In genomic region chr2:153522270-153522669, GRCm38 (mm10) we compare ENCODE assay signal across 13 mouse cellular contexts. TPM values are rescaled to one million over a fixed set of nuclear protein-coding genes. Genes with fewer than 3 reads are reported as not detected.
A peak's percentile ranks its signal among the peaks of the same experiment; 100 is the strongest.
DNase-seq lines count a peak whose midpoint lies in the region; ATAC-seq and TF ChIP-seq lines count a peak whose summit lies in the region.
"Had no signal": no experiment of that assay in that cellular context is flagged by ENCODE, and none has a peak within 500 bp of the region (broad histone marks: within the 10 kb centered on the region; RNA-seq: fewer than 3 reads in every experiment).

No protein-coding gene starts in this region.

- 31% methylated on average over 4 of the region's 4 CpGs for WGBS in hindbrain, embryonic 11.5 days
- WGBS in hindbrain, postnatal 0 days = 28% methylated on average over 4 of the region's 4 CpGs
- WGBS in embryonic facial prominence, embryonic 10.5 days = 18% methylated on average over 4 of the region's 4 CpGs
- 20% methylated on average over 4 of the region's 4 CpGs for WGBS in limb, embryonic 12.5 days

- peak; percentile 44 for DNase-seq in hindbrain, embryonic 11.5 days (ENCODE audit: low spot score)
- DNase-seq in hindbrain, postnatal 0 days (ENCODE audit: low spot score) = no peak
- peak; percentile 48 for DNase-seq in MN1 (ENCODE audit: low spot score)
- DNase-seq in embryonic facial prominence, embryonic 10.5 days (ENCODE audit: low spot score) = peak; percentile 53
- no peak for DNase-seq in right cerebral cortex, postnatal 4 days
- DNase-seq in kidney, adult 11 months = no peak
- DNase-seq in cerebellum, postnatal 4 days (ENCODE audit: low spot score in 2 of 2) = no peak
- DNase-seq: kidney, postnatal 25 days had no signal

- H3K9ac ChIP-seq in hindbrain, embryonic 11.5 days (ENCODE audit: low read depth, low read length) = no peak overlapping the region
- H3K9ac ChIP-seq in hindbrain, postnatal 0 days (replicated peaks; ENCODE audit: low read length) = no peak overlapping the region
- H3K9ac ChIP-seq in limb, embryonic 12.5 days (replicated peaks) = peak overlapping the region; percentile 23; the same call in 1 of the 2 replicates

- no peaks in the 10 kb centered on the region for H3K36me3 ChIP-seq in hindbrain, embryonic 11.5 days (ENCODE audit: control insufficient read depth, insufficient read depth, low read length)
- no peaks in the 10 kb centered on the region for H3K36me3 ChIP-seq in hindbrain, postnatal 0 days (ENCODE audit: insufficient read depth, low read length)
- H3K36me3 ChIP-seq in embryonic facial prominence, embryonic 10.5 days (replicated peaks) = no peaks in the 10 kb centered on the region
- no peaks in the 10 kb centered on the region for H3K36me3 ChIP-seq in limb, embryonic 12.5 days

- H3K27ac ChIP-seq in hindbrain, embryonic 11.5 days (ENCODE audit: low read depth, low read length) = peak overlapping the region; percentile 54; the same call in 1 of the 2 replicates
- no peak overlapping the region for H3K27ac ChIP-seq in hindbrain, postnatal 0 days
- H3K27ac ChIP-seq in embryonic facial prominence, embryonic 10.5 days (replicated peaks) = peak overlapping the region; percentile 60
- H3K27ac ChIP-seq in limb, embryonic 12.5 days = no peak overlapping the region

- H3K4me2 ChIP-seq in hindbrain, embryonic 11.5 days (replicated peaks; ENCODE audit: low read depth, low read length) = no peak overlapping the region
- H3K4me2 ChIP-seq in hindbrain, postnatal 0 days (ENCODE audit: low read depth, low read length) = no peak overlapping the region
- no peak overlapping the region for H3K4me2 ChIP-seq in limb, embryonic 12.5 days

- no peak overlapping the region for H3K4me3 ChIP-seq in hindbrain, embryonic 11.5 days (ENCODE audit: low read depth, low read length)
- H3K4me3 ChIP-seq in hindbrain, postnatal 0 days (ENCODE audit: low read length) = no peak overlapping the region
- H3K4me3 ChIP-seq in embryonic facial prominence, embryonic 10.5 days = no peak overlapping the region
- no peak overlapping the region for H3K4me3 ChIP-seq in limb, embryonic 12.5 days (replicated peaks)

- peak; percentile 65 for ATAC-seq in hindbrain, embryonic 11.5 days (ENCODE audit: low FRiP score)
- no peak for ATAC-seq in hindbrain, postnatal 0 days
- no peak for ATAC-seq in limb, embryonic 12.5 days (ENCODE audit: insufficient number of reproducible peaks, insufficient read depth, low FRiP score, low TSS enrichment, low read depth)

- no peak for TF ChIP-seq CTCF in hindbrain, postnatal 0 days (IDR thresholded peaks at IDR 0.05; ENCODE audit: low read depth)

- H3K4me1 ChIP-seq in hindbrain, embryonic 11.5 days (replicated peaks; ENCODE audit: control insufficient read depth, insufficient read depth, low read length) = peaks cover 19% of the 10 kb centered on the region
- H3K4me1 ChIP-seq in hindbrain, postnatal 0 days (ENCODE audit: insufficient read depth, low read length) = peaks cover 12% of the 10 kb centered on the region; the same call in 1 of the 2 replicates
- H3K4me1 ChIP-seq in embryonic facial prominence, embryonic 10.5 days = peaks cover 61% of the 10 kb centered on the region
- H3K4me1 ChIP-seq in limb, embryonic 12.5 days (replicated peaks) = peaks cover 17% of the 10 kb centered on the region

- H3K9me3 ChIP-seq in hindbrain, embryonic 11.5 days (ENCODE audit: control insufficient read depth, low read length) = no peaks in the 10 kb centered on the region
- H3K9me3 ChIP-seq in hindbrain, postnatal 0 days (ENCODE audit: low read length) = no peaks in the 10 kb centered on the region
- H3K9me3 ChIP-seq in embryonic facial prominence, embryonic 10.5 days = no peaks in the 10 kb centered on the region
- H3K9me3 ChIP-seq in limb, embryonic 12.5 days = no peaks in the 10 kb centered on the region

- H3K27me3 ChIP-seq in hindbrain, embryonic 11.5 days (ENCODE audit: control insufficient read depth, insufficient read depth, low read length) = peaks cover 5% of the 10 kb centered on the region; the same call in 1 of the 2 replicates
- no peaks in the 10 kb centered on the region for H3K27me3 ChIP-seq in hindbrain, postnatal 0 days (ENCODE audit: insufficient read depth, low read length)
- peaks cover 66% of the 10 kb centered on the region for H3K27me3 ChIP-seq in embryonic facial prominence, embryonic 10.5 days (replicated peaks; ENCODE audit: low read depth, poor library complexity, severe bottlenecking)
- peaks cover 42% of the 10 kb centered on the region for H3K27me3 ChIP-seq in limb, embryonic 12.5 days

RNA-seq across cellular contexts. Expression of gene Nol4l, which starts 7.5 kb away (rescaled TPM):
- polyA plus RNA-seq in hindbrain, embryonic 11.5 days (2014; fragmentation: Nextera tagmentation; extraction: Ambion mirVana) = 26.0 and 26.7 TPM in 2 replicates
- total RNA-seq in hindbrain, postnatal 0 days (2014; rRNA removed) = 68.3 and 80.8 TPM in 2 replicates
- 23.7 and 24.2 TPM in 2 replicates for polyA plus RNA-seq in hindbrain, postnatal 0 days (2015; fragmentation: Nextera tagmentation; extraction: Ambion mirVana)
- polyA plus RNA-seq in embryonic facial prominence, embryonic 10.5 days (2016; fragmentation: Nextera tagmentation; extraction: Ambion mirVana) = 23.5 and 23.7 TPM in 2 replicates
- 12.5 and 12.6 TPM in 2 replicates for polyA plus RNA-seq in limb, embryonic 12.5 days (2016; fragmentation: Nextera tagmentation; extraction: Ambion mirVana)

RNA-seq across cellular contexts. Expression of gene 4930404H24Rik, which starts 29.7 kb away (rescaled TPM):
- not detected in 2 replicates for polyA plus RNA-seq in hindbrain, embryonic 11.5 days (2014; fragmentation: Nextera tagmentation; extraction: Ambion mirVana)
- total RNA-seq in hindbrain, postnatal 0 days (2014; rRNA removed) = not detected in 2 replicates
- not detected in 2 replicates for polyA plus RNA-seq in hindbrain, postnatal 0 days (2015; fragmentation: Nextera tagmentation; extraction: Ambion mirVana)
- polyA plus RNA-seq in embryonic facial prominence, embryonic 10.5 days (2016; fragmentation: Nextera tagmentation; extraction: Ambion mirVana) = not detected in 2 replicates
- not detected in 2 replicates for polyA plus RNA-seq in limb, embryonic 12.5 days (2016; fragmentation: Nextera tagmentation; extraction: Ambion mirVana)
- total RNA-seq: liver, adult 2 months; MEL had no signal
- polyA plus RNA-seq: gonadal fat pad, adult 2 months; liver, adult 2 months; small intestine, adult 2 months had no signal

Comparison
In these comparisons a context has a peak if more than half of its experiments do, and no peak if none do; other contexts are left out.
1. DNase-seq: peak in hindbrain, embryonic 11.5 days (single experiment), MN1 (single experiment) and embryonic facial prominence, embryonic 10.5 days (single experiment); none in hindbrain, postnatal 0 days (single experiment), right cerebral cortex, postnatal 4 days (single experiment), kidney, adult 11 months (single experiment) and cerebellum, postnatal 4 days (0 of 2).
2. H3K27ac ChIP-seq: peak in hindbrain, embryonic 11.5 days (single experiment) and embryonic facial prominence, embryonic 10.5 days (single experiment); none in hindbrain, postnatal 0 days (single experiment) and limb, embryonic 12.5 days (single experiment).